Mouse (Mus musculus) midbrain, postnatal 0 days (tissue): Measurements from ENCODE around the gene Camkk1. TPM values are rescaled to one million over a fixed set of nuclear protein-coding genes. Genes with fewer than 3 reads are reported as not detected.
A peak's percentile ranks its signal among the peaks of the same experiment; 100 is the strongest.

Experiments
- ATAC-seq: fragments of 200-750 bp; cut with Nextera tagmentation; 2 replicates; pipeline ENCODE4 v1.8.0; 2017; ENCODE audit warnings: moderate number of reproducible peaks, mild to moderate bottlenecking, moderate TSS enrichment, moderate library complexity; ENCODE audit not compliant: low FRiP score
- DNase-seq: peaks from one replicate; pipeline ENCODE4 v3.0.0-alpha.2; 2015; ENCODE audit warnings: low spot score
- H3K27ac ChIP-seq: fragments of 300-500 bp; sonication (generic); 2 replicates; pipeline ENCODE4 v1.5.1; 2014; ENCODE audit warnings: low read depth, mild to moderate bottlenecking, low read length, mixed read lengths
- H3K27me3 ChIP-seq: fragments of 300-500 bp; sonication (generic); 2 replicates; pipeline ENCODE4 v1.6.1; 2014; ENCODE audit warnings: low read length, control low read depth, mixed read lengths; ENCODE audit not compliant: insufficient read depth
- H3K36me3 ChIP-seq: fragments of 300-500 bp; sonication (generic); 2 replicates; pipeline ENCODE4 v1.6.1; 2014; ENCODE audit warnings: low read length, control low read depth, mixed read lengths; ENCODE audit not compliant: insufficient read depth
- H3K4me1 ChIP-seq: fragments of 300-500 bp; sonication (generic); 2 replicates; pipeline ENCODE4 v1.6.1; 2014; ENCODE audit warnings: mild to moderate bottlenecking, control low read depth, antibody characterized with exemption, low read length, mixed read lengths; ENCODE audit not compliant: insufficient read depth
- H3K4me2 ChIP-seq: fragments of 300-500 bp; sonication (generic); 2 replicates; pipeline ENCODE4 v1.6.1; 2014; ENCODE audit warnings: low read depth, mild to moderate bottlenecking, low read length, mixed read lengths; ENCODE audit not compliant: poor library complexity, severe bottlenecking
- H3K4me3 ChIP-seq: fragments of 300-500 bp; sonication (generic); 2 replicates; pipeline ENCODE4 v1.5.1; 2014; ENCODE audit warnings: low read depth, mild to moderate bottlenecking, low read length, moderate library complexity
- H3K9ac ChIP-seq: fragments of 300-500 bp; sonication (generic); replicated peaks from 2 replicates; pipeline ENCODE4 v1.6.1; 2014; ENCODE audit warnings: mild to moderate bottlenecking, low read length, moderate library complexity, mixed read lengths; ENCODE audit not compliant: poor library complexity, severe bottlenecking
- H3K9me3 ChIP-seq: fragments of 300-500 bp; sonication (generic); 2 replicates; pipeline ENCODE4 v1.6.1; 2016; ENCODE audit warnings: low read length, control low read depth
- CTCF ChIP-seq: IDR thresholded peaks from 2 replicates; pipeline ENCODE4 v1.5.1; 2016; ENCODE audit warnings: antibody characterized with exemption, mild to moderate bottlenecking
- WGBS: fragments of 180-500 bp; shearing (Covaris S2); extraction: QIAGEN DNeasy Blood & Tissue Kit; methylation state at CpG from one replicate; pipeline ENCODE4 v1.1.7; 2014; 5-methylcytosine and 5-hydroxymethylcytosine counted together
- polyA plus RNA-seq: library from polyadenylated mRNA; unstranded; fragments of >200 nt; fragmentation: Nextera tagmentation; extraction: Ambion mirVana; gene quantifications from 2 replicates; pipeline ENCODE4 v1.2.1, GENCODE M21; 2015
- total RNA-seq: library from RNA; depleted of rRNA; stranded (reverse); fragments of >200 nt; gene quantifications from 2 replicates; pipeline ENCODE4 v1.2.3, GENCODE M21; 2014

Camkk1 gene
- total and polyA plus RNA-seq, 2 experiments from 2014 or later: 26.7 to 27.7 TPM

DNA sequence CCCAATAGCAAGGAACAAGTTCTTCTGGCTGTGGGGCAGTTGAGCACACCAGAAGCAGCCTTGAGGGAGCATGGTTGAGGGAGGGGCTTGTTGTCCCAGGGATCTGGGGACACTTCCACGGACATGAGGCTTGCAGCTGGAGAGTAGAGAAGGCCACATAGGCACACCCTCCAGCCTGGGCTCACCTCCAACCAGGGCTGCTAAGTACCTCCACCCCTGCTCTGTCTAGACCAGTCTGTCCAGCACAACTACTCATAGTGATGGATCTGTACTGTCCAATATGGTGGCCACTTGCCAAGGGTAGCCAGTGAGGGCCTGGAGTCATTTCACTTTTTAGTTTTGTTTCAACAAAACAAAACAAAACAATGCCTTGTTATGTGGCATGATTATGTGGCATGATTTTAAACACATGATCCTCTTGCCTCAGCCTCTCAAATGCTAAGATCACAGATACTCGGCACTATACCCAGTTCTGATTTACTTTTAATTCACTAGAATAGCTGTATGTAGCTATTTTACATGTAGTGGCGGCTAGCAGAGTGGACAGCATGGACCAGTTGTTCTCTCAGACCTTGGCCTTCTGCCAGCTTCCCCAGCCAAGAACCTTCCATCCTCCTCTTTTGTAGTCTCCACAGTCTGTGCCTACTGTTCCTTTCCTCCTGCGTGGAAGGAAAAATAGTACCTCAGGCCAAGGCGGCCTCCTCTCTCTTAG lies 3.3 kb upstream of the Camkk1 start:
- no peak overlapping the region for H3K27ac ChIP-seq

DNA sequence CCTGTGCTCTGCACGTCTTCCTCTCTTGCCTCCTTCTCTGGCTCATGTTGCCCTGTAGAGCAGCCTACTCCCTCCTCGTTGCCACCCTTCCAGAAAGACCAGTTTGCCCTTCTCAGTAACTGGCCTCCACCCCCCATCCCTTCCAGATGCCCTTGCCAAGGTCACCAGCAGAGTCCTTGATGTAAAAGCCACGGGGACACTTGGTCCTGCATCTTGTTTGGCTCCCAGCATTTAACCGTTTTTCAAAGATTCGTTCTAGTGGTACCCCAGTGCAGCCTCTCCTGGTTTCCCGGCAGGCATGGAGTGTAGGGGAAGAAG lies 2.7 kb upstream of the Camkk1 start:
- H3K4me3 ChIP-seq: no peak overlapping the region
- H3K4me1 ChIP-seq: peaks cover 6% of the 10 kb centered on the region; the same call in 1 of the 2 replicates
- no peak overlapping the region for H3K27ac ChIP-seq
- no peaks in the 10 kb centered on the region for H3K27me3 ChIP-seq
- H3K4me2 ChIP-seq: no peak overlapping the region
- no peak for DNase-seq
- ATAC-seq: no peak
- no peak overlapping the region for H3K9ac ChIP-seq
- 69% methylated on average over 6 of the region's 6 CpGs for WGBS
- H3K9me3 ChIP-seq: no peaks in the 10 kb centered on the region
- no peak for TF ChIP-seq CTCF
- no peaks in the 10 kb centered on the region for H3K36me3 ChIP-seq

More for the DNA sequence above, 3.3 kb upstream of the Camkk1 start:
- no peaks in the 10 kb centered on the region for H3K9me3 ChIP-seq
- ATAC-seq: no peak
- no peak overlapping the region for H3K4me3 ChIP-seq
- no peak overlapping the region for H3K4me2 ChIP-seq
- H3K4me1 ChIP-seq: peaks cover 6% of the 10 kb centered on the region; the same call in 1 of the 2 replicates
- DNase-seq: peak; percentile 63
- 66% methylated on average over 5 of the region's 5 CpGs for WGBS
- H3K27me3 ChIP-seq: no peaks in the 10 kb centered on the region
- no peaks in the 10 kb centered on the region for H3K36me3 ChIP-seq
- H3K9ac ChIP-seq: no peak overlapping the region
- TF ChIP-seq CTCF: no peak

DNA sequence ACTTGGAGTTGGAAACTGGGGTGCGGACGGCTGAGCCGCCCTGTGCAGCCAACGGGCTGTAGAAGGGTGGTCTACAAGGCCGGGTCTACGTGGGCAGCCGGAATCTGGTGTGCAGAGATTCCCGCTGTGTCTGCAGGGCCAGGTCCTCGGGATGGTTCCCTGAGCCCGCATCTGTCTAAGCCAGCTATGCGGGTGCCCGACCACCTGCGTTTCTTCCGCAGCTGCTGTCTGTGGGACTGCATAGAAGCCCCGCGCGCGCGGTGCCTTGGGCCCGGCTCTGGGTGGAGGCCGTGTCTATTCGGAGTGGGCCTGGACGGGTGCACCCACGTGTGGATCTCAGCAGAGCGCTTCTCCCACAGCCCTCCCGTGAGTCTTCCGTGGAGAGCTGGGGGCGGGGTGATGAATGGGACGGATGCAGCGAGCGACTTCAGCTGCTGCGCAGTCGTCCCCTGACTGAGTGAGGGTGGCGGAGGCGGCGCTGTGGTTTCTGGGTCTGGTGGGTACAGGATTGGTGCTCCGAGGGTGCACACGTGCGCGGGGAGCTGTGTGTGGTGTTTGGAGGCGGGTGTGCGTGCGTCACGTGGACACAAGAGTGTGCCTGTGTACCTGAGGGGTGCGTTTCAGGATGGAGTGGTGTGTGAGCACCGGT lies 463 bp downstream of the Camkk1 start:
- 1% methylated on average over 43 of the region's 46 CpGs for WGBS
- Histone ChIP-seq H3K27me3 (no peaks in the 10 kb centered on the region), H3K9me3 (no peaks in the 10 kb centered on the region), H3K9ac (peak overlapping the region; percentile 77), H3K4me1 (peaks cover 6% of the 10 kb centered on the region; the same call in 1 of the 2 replicates), H3K4me2 (peak overlapping the region; percentile 80), H3K4me3 (peak overlapping the region; percentile 84), H3K27ac (peak overlapping the region; percentile 59), H3K36me3 (no peaks in the 10 kb centered on the region)
- peak; percentile 76 for DNase-seq
- TF ChIP-seq CTCF: peak; percentile 27
- peak; percentile 81 for ATAC-seq

DNA sequence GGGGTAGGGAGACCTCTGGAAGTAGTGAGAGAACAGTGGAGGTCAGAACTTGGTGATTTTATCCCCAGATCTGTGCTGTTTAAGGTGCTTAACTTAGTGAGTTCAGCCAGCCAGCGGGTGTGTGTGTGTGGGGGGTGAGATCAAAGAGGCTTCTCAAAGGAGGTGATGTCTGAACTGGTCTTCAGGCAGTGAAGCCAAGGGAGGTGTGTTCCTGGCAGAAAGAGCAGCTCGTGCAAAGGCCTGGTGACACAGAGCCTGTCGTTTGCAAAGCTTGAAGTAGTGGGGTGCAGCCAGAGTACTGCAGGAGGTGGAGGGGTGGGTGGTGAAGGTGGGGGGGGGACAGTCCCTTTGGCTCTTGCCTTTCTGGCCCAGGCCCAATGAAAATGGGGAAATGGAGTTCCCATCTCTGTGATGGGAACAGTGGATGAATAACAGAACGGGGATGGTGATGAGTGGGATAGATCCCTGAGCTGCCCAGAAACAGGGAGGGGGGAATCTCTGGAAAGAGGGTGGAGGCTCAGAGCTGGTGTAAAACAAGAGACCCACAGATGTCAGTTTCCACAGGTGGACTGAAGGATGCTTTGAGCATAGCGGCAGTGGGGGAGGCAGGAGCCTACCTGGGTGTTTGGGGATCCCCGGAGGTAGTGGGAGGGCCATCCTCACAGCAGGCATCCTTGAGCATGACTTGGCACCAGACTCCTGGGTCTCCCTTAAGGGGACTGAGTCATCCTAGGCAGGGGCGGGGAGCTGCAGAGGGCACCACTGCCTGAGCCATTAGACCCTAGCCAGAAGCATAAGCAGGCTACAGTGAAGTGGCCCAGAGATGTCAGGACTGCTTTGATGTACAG lies 2.4 kb downstream of the Camkk1 start:
- Histone ChIP-seq H3K4me2 (no peak overlapping the region), H3K4me3 (no peak overlapping the region), H3K9ac (0 out of 2 replicates have a peak overlapping the region, but pooled peaks have one; percentile 36), H3K27ac (no peak overlapping the region), H3K9me3 (no peaks in the 10 kb centered on the region), H3K27me3 (no peaks in the 10 kb centered on the region), H3K36me3 (peaks cover 4% of the 10 kb centered on the region; the same call in 1 of the 2 replicates), H3K4me1 (peaks cover 6% of the 10 kb centered on the region; the same call in 1 of the 2 replicates)
- no peak for ATAC-seq
- 55% methylated on average over 7 of the region's 7 CpGs for WGBS
- DNase-seq: no peak
- TF ChIP-seq CTCF: no peak

DNA sequence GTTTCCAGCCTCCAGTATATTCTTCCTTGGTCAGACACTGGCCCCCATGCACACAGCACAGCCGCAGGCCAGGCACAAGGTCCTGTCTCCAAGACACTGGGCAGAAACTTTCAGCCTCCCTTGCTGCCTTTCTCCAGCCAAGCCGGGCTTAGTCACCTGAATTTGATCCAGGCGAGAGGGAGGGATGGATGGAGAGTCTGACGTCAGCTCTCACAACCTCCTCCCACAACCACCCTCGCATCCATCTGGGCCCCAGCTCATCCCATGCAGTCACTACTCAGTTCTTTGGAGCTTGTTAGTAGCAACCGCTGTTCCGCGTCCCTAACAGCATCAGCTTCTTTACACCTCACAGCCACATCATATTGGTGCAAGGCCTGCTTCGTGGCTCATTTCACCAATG lies 4.3 kb downstream of the Camkk1 start:
- 51% methylated on average over 9 of the region's 9 CpGs for WGBS
- no peak for TF ChIP-seq CTCF
- no peak overlapping the region for H3K4me3 ChIP-seq
- no peaks in the 10 kb centered on the region for H3K27me3 ChIP-seq
- no peak overlapping the region for H3K4me2 ChIP-seq
- H3K9me3 ChIP-seq: no peaks in the 10 kb centered on the region
- DNase-seq (no peak), ATAC-seq (no peak)
- H3K36me3 ChIP-seq: peaks cover 12% of the 10 kb centered on the region; the same call in 1 of the 2 replicates
- peaks cover 6% of the 10 kb centered on the region; the same call in 1 of the 2 replicates for H3K4me1 ChIP-seq
- H3K9ac ChIP-seq: no peak overlapping the region
- H3K27ac ChIP-seq: no peak overlapping the region
